Mouse (Mus musculus) small intestine, adult 2 months (tissue): Measurements from ENCODE around the gene Knl1.

ENCODE experiments used
- CTCF ChIP-seq: fragments of 200-500 bp; IDR thresholded peaks from 2 replicates; pipeline ENCODE4 v1.5.1; 2012; ENCODE audit warnings: low read depth, mild to moderate bottlenecking, control low read depth, inconsistent platforms, low read length, moderate library complexity, mixed read lengths; ENCODE audit not compliant: insufficient replicate concordance, insufficient read length; ENCODE audit errors: extremely low read depth
- POLR2A ChIP-seq: fragments of 200-500 bp; IDR thresholded peaks from 2 replicates; pipeline ENCODE4 v1.6.1; 2012; ENCODE audit warnings: low read depth, mild to moderate bottlenecking, control low read depth, inconsistent platforms, low read length, moderate library complexity

GRCm38 (mm10) chr2:119147160-119147678 is 100.3 kb downstream of the Knl1 start:
- TF ChIP-seq CTCF (no peak), POLR2A (no peak)
